Mouse (Mus musculus) hindbrain, embryonic 10.5 days (tissue): Measurements from ENCODE around the gene Fam214b. TPM values are rescaled to one million over a fixed set of nuclear protein-coding genes. Genes with fewer than 3 reads are reported as not detected.

Source experiments
- DNase-seq: peaks from one replicate; pipeline ENCODE4 v3.0.0-alpha.2; 2017; ENCODE audit warnings: low spot score
- H3K27ac ChIP-seq: fragments of 300-500 bp; sonication (generic); 2 replicates; pipeline ENCODE4 v1.5.1; 2016; ENCODE audit warnings: mild to moderate bottlenecking, moderate library complexity
- H3K27me3 ChIP-seq: fragments of 300-500 bp; sonication (generic); 2 replicates; pipeline ENCODE4 v1.6.1; 2016; ENCODE audit warnings: mild to moderate bottlenecking; ENCODE audit not compliant: poor library complexity, insufficient read depth, severe bottlenecking
- H3K36me3 ChIP-seq: fragments of 300-500 bp; sonication (generic); 2 replicates; pipeline ENCODE4 v1.6.1; 2016; ENCODE audit warnings: mild to moderate bottlenecking, moderate library complexity
- H3K4me1 ChIP-seq: fragments of 300-500 bp; sonication (generic); replicated peaks from 2 replicates; pipeline ENCODE4 v1.6.1; 2016; ENCODE audit warnings: mild to moderate bottlenecking
- H3K4me3 ChIP-seq: fragments of 300-500 bp; sonication (generic); 2 replicates; pipeline ENCODE4 v1.5.1; 2016; ENCODE audit warnings: mild to moderate bottlenecking, moderate library complexity
- H3K9me3 ChIP-seq: fragments of 300-500 bp; sonication (generic); 2 replicates; pipeline ENCODE4 v1.6.1; 2016; ENCODE audit warnings: mild to moderate bottlenecking, moderate library complexity
- WGBS: fragments of 180-500 bp; shearing (Covaris S2); methylation state at CpG from one replicate; pipeline ENCODE4 v1.1.7; 2016; 5-methylcytosine and 5-hydroxymethylcytosine counted together
- polyA plus RNA-seq: library from polyadenylated mRNA; unstranded; fragments of >200 nt; fragmentation: Nextera tagmentation; extraction: Ambion mirVana; gene quantifications from 2 replicates; pipeline ENCODE4 v1.2.1, GENCODE M21; 2016

Fam214b gene
- polyA plus RNA-seq, 1 experiment from 2014 or later = 34.4 TPM

DNA sequence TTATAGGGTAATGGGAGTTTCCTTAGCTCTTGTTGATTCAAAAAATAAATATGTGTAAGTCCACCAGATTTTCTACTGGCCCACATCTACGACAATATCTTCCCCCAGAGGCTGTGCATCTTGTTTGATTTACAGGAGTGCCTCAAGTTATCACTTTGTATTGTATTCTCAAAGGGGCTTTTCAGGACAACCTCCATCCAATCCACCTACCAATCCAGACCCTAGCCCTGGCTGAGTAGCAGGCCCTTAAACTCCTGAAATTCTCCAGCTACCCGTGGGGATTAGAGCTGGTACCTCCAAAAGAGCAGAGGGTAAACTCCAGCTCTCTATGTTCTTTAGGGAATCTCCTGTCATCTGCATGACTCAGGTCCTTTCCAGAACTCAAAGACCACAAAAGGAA, 48.0 kb downstream of the Fam214b start:
- H3K27ac ChIP-seq = no peak overlapping the region
- 77% methylated on average over 2 of the region's 2 CpGs for WGBS
- H3K27me3 ChIP-seq = no peaks in the 10 kb centered on the region
- no peaks in the 10 kb centered on the region for H3K9me3 ChIP-seq
- peak overlapping the region; percentile 87 for H3K4me3 ChIP-seq
- peaks cover 62% of the 10 kb centered on the region for H3K36me3 ChIP-seq
- DNase-seq = no peak
- H3K4me1 ChIP-seq = peaks cover 28% of the 10 kb centered on the region

DNA sequence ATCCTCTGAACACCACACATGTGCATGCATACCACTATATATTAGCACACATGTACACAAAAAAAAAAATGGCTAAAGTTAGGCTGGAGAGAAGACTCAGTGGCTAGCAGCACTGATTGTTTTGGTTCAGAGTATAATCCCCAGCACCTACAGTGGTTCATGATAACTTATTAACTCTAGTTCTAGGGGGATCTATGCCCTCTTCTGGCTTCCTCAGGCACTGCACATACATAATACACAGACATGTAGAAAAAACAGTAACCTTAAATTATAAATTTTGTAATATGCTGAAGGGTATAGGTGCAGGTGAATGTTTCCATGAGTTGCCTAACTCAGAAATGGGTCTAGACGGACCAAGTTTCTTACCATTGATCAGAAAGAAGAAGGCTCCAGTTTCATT, 57.7 kb downstream of the Fam214b start:
- Histone ChIP-seq H3K27ac (no peak overlapping the region), H3K4me1 (no peaks in the 10 kb centered on the region), H3K36me3 (peaks cover 100% of the 10 kb centered on the region), H3K9me3 (no peaks in the 10 kb centered on the region), H3K4me3 (no peak overlapping the region), H3K27me3 (no peaks in the 10 kb centered on the region)
- WGBS = 90% methylated on average over 1 of the region's 1 CpGs
- no peak for DNase-seq

Other genes starting within 250 kb of the Fam214b start
- gene Fam205a1, start 192.3 kb downstream of the Fam214b start, polyA plus RNA-seq = not detected in 2 replicates
- 0.67 TPM in 1 of 2 replicates, not detected in the other for gene Gm12394, start 189.4 kb downstream of the Fam214b start, polyA plus RNA-seq
- 1.1 TPM in 1 of 2 replicates, not detected in the other for gene Fam205c, start 172.0 kb downstream of the Fam214b start, polyA plus RNA-seq
- 1.6 and 2.5 TPM in 2 replicates for gene Phf24, start 129.6 kb downstream of the Fam214b start, polyA plus RNA-seq
- 14.0 and 17.6 TPM in 2 replicates for gene Dnajb5, start 96.4 kb downstream of the Fam214b start, polyA plus RNA-seq
- 0.75 and 0.95 TPM in 2 replicates for gene 1700022I11Rik, start 76.6 kb downstream of the Fam214b start, polyA plus RNA-seq
- gene Vcp, start 45.7 kb downstream of the Fam214b start, polyA plus RNA-seq = 600 and 640 TPM in 2 replicates
- gene Fancg, start 35.7 kb downstream of the Fam214b start, polyA plus RNA-seq = 23.2 and 25.5 TPM in 2 replicates
- 20.3 and 23.2 TPM in 2 replicates for gene Pigo, start 20.4 kb downstream of the Fam214b start, polyA plus RNA-seq
- gene Stoml2, start 14.5 kb downstream of the Fam214b start, polyA plus RNA-seq = 404 and 440 TPM in 2 replicates
- gene Unc13b, start 12.7 kb upstream of the Fam214b start, polyA plus RNA-seq = 12.8 and 14.8 TPM in 2 replicates
- 0.18 and 0.26 TPM in 2 replicates for gene Atp8b5, start 220.9 kb upstream of the Fam214b start, polyA plus RNA-seq